Mouse (Mus musculus) kidney, adult 2 months (tissue): ENCODE data around the gene 1700037H04Rik.

Experiments used
- CTCF ChIP-seq: fragments of 200-500 bp; conservative IDR thresholded peaks from 2 replicates; pipeline ENCODE4 v1.5.1; 2011; ENCODE audit warnings: low read depth, mild to moderate bottlenecking, control low read depth, low read length, moderate library complexity, mixed read lengths; ENCODE audit not compliant: insufficient read depth, insufficient read length
- POLR2A ChIP-seq: fragments of 200-500 bp; IDR thresholded peaks from one replicate; pipeline ENCODE4 v1.6.1; 2011; ENCODE audit warnings: low read depth, low read length, control low read depth

GRCm38 (mm10) chr2:131167984-131168383 is 8.1 kb upstream of the 1700037H04Rik start:
- TF ChIP-seq POLR2A = no peak
- TF ChIP-seq CTCF = no peak
